Mouse (Mus musculus): ENCODE results near the gene Cep295nl. TPM values are rescaled to one million over a fixed set of nuclear protein-coding genes. Genes with fewer than 3 reads are reported as not detected.

Cep295nl gene
- polyA plus RNA-seq, 1 experiment from 2014 or later, result 0.41 TPM

DNA sequence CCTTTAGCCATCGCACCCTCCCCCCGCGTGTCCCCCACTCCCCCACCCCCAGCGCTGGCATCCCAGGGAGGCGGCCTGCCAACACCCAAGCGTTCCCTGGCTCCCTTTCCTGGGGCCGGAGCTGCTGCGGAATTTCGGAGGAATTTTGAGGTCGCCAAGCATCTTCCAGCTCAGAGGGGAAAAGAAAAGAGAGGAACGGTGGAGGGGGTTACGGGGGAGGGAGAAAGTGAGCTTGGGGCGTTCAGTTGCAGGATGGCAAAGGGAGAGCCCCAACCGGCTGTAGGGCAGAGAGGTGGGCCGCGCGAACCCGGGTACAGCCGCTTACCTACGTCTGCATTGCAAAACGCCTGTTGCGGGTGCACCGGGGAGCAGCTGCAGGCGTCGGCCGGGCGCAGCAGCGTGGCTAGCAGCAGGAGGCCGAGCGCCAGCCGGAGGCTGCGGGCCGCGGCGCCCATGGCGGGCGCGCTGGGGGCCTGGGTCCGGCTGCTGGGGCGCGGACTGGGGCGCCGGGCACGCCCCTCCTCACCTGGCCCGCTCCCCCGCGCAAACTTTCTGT, 12.4 kb upstream of the Cep295nl start:
- ATAC-seq (ENCODE audit: low FRiP score), result peak; percentile 73

DNA sequence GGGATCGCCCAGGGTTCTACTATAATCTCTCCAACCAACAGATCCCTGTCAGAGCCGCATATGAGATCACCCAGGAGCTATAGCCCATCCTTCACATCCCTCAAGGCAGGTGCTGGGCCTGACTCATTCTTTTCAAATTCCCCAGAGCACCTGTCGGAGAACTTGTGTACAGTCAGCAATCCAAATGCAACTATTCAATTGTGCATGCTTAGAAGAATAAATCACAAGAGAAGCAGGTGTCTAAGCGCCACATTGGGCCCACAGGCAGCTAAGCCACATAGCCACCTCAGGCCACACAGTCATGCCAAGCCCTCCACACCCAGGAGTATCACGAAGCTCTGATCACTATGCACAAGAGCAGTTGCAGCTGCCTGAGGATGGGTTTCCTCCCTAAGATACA, 7.2 kb upstream of the Cep295nl start:
- WGBS, result 92% methylated on average over 5 of the region's 5 CpGs
- H3K36me3 ChIP-seq (replicated peaks), result no peaks in the 10 kb centered on the region
- H3K27ac ChIP-seq, result no peak overlapping the region
- no peak overlapping the region for H3K9ac ChIP-seq
- no peaks in the 10 kb centered on the region for H3K27me3 ChIP-seq
- H3K4me3 ChIP-seq (replicated peaks), result no peak overlapping the region
- no peak for ATAC-seq (ENCODE audit: low FRiP score)
- no peaks in the 10 kb centered on the region for H3K9me3 ChIP-seq
- peaks cover 36% of the 10 kb centered on the region for H3K4me1 ChIP-seq
- H3K4me2 ChIP-seq, result no peak overlapping the region

More for the DNA sequence above, 12.4 kb upstream of the Cep295nl start:
- Histone ChIP-seq H3K4me2 (peak overlapping the region; percentile 83), H3K27ac (peak overlapping the region; percentile 92), H3K4me3 (replicated peaks) (peak overlapping the region; percentile 82), H3K4me1 (peaks cover 23% of the 10 kb centered on the region), H3K36me3 (replicated peaks) (no peaks in the 10 kb centered on the region), H3K9me3 (no peaks in the 10 kb centered on the region), H3K9ac (peak overlapping the region; percentile 92), H3K27me3 (no peaks in the 10 kb centered on the region)
- under 1% methylated on average over 38 of the region's 47 CpGs for WGBS

DNA sequence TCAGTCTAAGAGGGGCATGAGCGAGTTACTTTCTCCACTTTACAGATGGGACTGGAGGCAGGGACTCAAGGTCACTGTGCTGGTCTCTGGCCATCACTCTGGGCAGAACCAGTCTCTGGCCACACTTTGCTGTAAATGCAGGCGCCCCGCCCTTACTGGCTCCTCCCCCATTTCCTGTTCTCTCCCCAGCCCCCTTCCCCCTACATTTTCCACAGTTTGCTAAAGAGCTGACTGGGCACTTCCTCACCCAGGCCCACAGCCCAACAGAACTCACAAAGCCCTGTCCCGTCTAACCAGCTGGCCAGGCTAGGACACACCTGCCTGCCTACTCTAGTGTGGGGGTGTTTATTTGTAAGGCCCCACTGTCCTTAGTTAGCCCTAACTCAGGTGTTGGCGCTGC, 6.6 kb upstream of the Cep295nl start:
- H3K4me1 ChIP-seq, result peaks cover 30% of the 10 kb centered on the region

DNA sequence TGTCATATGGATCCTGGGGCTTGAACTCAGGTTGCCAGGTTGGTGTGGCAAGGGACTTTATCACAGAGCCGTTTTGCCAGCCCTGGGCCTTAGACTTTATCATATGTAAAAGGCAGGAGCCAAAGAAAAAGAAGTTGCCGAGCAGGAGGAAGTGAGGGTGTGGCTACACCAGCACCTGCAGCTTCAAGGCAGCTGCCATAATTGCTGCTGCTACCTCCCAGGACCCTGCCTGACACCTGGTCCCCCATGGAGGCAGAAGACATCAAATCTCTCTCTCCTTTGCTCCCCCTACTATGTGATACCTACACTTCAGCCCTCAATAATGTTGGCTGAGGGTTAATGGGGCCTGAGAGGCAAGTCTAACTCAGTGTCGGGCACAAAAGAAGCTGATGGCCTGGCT, 6.1 kb upstream of the Cep295nl start:
- H3K4me3 ChIP-seq (replicated peaks), result no peak overlapping the region
- H3K9ac ChIP-seq, result no peak overlapping the region
- H3K27ac ChIP-seq, result no peak overlapping the region
- no peak overlapping the region for H3K4me2 ChIP-seq
- ATAC-seq (ENCODE audit: low FRiP score), result no peak
- H3K27me3 ChIP-seq, result no peaks in the 10 kb centered on the region
- H3K4me1 ChIP-seq, result peaks cover 30% of the 10 kb centered on the region
- no peaks in the 10 kb centered on the region for H3K36me3 ChIP-seq (replicated peaks)
- WGBS, result 78% methylated on average over 3 of the region's 3 CpGs
- H3K9me3 ChIP-seq, result no peaks in the 10 kb centered on the region

More for the DNA sequence above, 6.6 kb upstream of the Cep295nl start:
- no peaks in the 10 kb centered on the region for H3K27me3 ChIP-seq
- WGBS, result 75% methylated on average over 5 of the region's 5 CpGs
- no peaks in the 10 kb centered on the region for H3K9me3 ChIP-seq
- no peak overlapping the region for H3K27ac ChIP-seq
- no peak overlapping the region for H3K9ac ChIP-seq
- no peak for ATAC-seq (ENCODE audit: low FRiP score)
- no peaks in the 10 kb centered on the region for H3K36me3 ChIP-seq (replicated peaks)
- H3K4me3 ChIP-seq (replicated peaks), result no peak overlapping the region
- no peak overlapping the region for H3K4me2 ChIP-seq

DNA sequence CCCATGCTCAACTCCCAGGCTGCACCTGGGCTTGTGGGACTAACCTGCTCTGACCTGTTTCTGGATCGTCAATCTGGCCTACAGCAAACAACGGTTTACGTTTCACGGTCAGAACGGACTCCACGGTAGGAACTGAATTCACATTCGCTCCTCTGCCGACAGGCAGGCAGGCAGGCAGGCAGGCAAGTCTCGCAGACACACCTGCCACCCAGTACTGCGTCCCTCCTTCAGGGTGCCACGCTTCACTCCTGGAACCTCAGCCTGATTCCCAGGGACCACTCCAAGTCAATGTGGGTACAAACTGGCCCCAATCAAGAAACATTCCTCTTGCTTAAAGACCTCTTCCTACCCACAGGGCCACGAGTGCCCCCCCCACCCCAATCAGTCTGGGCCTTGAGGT, 5.6 kb upstream of the Cep295nl start:
- ATAC-seq (ENCODE audit: low FRiP score), result no peak
- Histone ChIP-seq H3K9ac (no peak overlapping the region), H3K4me2 (no peak overlapping the region), H3K36me3 (replicated peaks) (no peaks in the 10 kb centered on the region), H3K9me3 (no peaks in the 10 kb centered on the region), H3K27ac (no peak overlapping the region), H3K27me3 (no peaks in the 10 kb centered on the region), H3K4me3 (replicated peaks) (no peak overlapping the region), H3K4me1 (peaks cover 29% of the 10 kb centered on the region)
- 89% methylated on average over 12 of the region's 12 CpGs for WGBS

DNA sequence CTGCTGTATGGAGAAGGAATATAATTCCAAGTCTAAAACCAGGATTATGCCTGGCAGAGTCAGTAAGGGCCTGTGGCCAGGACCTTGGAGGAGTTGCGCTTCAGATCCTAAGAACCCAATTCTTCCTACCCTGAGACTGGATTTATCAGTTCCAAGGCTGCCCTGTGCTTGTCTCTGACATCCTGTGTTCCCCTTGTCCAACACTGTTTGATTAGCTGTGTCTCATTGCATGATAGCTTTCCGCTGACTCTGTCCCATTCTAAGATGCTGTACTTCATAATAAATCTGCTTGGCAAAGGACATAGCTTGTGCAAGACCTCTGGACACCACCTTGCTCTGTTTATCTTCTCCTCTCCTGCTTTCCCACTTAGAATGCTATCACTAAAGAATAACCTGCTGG, 5.1 kb upstream of the Cep295nl start:
- H3K4me2 ChIP-seq, result no peak overlapping the region
- H3K4me3 ChIP-seq (replicated peaks), result no peak overlapping the region

DNA sequence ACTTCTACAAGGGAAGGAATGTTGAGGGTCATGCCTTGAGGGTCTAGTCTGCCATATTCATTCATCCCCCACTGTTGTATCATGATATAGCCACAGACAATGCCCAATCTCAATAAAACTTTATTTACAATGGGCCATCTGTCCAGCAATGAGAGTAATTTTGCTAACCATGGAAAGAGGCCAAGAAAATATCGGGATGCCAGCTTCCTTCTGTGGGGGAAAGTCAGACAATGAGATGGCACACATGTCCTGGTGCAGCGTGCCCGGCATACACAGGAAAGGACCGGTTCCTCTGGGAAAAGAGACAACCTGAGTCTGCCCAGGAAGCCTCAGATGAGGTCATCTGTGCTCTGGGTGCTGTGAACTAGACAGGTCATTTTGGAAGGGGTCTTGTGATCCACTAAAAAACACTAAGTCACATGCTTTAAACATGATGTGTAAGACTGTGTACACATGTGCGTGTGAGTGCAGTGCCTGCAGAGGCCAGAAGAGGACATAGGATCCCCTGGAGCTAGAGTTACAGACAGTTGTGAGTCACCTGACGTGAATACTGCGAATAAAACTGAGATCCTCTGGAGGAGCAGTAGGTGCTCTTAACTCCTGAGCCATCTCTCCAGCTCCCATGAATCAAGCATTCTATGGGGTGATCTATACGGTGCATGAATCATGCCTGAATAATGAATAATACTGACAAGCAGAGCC, 4.2 kb upstream of the Cep295nl start:
- no peak for ATAC-seq (ENCODE audit: low FRiP score)
- peaks cover 43% of the 10 kb centered on the region for H3K4me1 ChIP-seq
- 88% methylated on average over 8 of the region's 8 CpGs for WGBS

More for the DNA sequence above, 5.1 kb upstream of the Cep295nl start:
- Histone ChIP-seq H3K4me1 (peaks cover 34% of the 10 kb centered on the region), H3K9me3 (no peaks in the 10 kb centered on the region), H3K27ac (no peak overlapping the region), H3K27me3 (no peaks in the 10 kb centered on the region), H3K36me3 (replicated peaks) (no peaks in the 10 kb centered on the region), H3K9ac (no peak overlapping the region)
- ATAC-seq (ENCODE audit: low FRiP score), result no peak
- WGBS, result 95% methylated on average over 2 of the region's 2 CpGs

DNA sequence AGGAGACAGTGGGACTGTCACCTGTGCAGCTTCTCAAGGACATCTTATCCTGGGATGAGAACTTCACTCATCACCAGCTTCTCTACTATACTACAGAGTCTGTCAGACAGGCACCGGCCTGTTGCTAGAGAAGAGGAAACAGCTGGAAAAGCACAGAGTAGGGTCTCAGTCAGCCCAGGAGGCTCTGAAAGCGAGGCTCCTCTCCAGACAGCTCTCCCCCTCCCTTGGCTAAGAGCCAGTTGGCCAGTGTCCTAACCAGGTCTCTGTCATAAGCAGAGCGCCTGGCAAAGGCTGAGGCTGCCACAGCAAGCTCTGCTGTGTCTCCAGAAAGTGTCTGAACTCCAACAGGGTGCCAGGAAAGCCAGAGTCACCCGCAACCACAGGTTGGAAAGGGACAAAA, 3.4 kb upstream of the Cep295nl start:
- peaks cover 43% of the 10 kb centered on the region for H3K4me1 ChIP-seq
- H3K27ac ChIP-seq, result peak overlapping the region; percentile 32; the same call in 1 of the 2 replicates
- ATAC-seq (ENCODE audit: low FRiP score), result no peak
- 74% methylated on average over 4 of the region's 4 CpGs for WGBS
- no peaks in the 10 kb centered on the region for H3K27me3 ChIP-seq
- no peak overlapping the region for H3K9ac ChIP-seq
- H3K4me2 ChIP-seq, result no peak overlapping the region
- no peaks in the 10 kb centered on the region for H3K9me3 ChIP-seq
- no peak overlapping the region for H3K4me3 ChIP-seq (replicated peaks)
- H3K36me3 ChIP-seq (replicated peaks), result no peaks in the 10 kb centered on the region

More for the DNA sequence above, 4.2 kb upstream of the Cep295nl start:
- no peak overlapping the region for H3K27ac ChIP-seq
- H3K36me3 ChIP-seq (replicated peaks), result no peaks in the 10 kb centered on the region
- H3K27me3 ChIP-seq, result no peaks in the 10 kb centered on the region
- no peak overlapping the region for H3K4me2 ChIP-seq
- H3K4me3 ChIP-seq (replicated peaks), result no peak overlapping the region
- no peak overlapping the region for H3K9ac ChIP-seq
- no peaks in the 10 kb centered on the region for H3K9me3 ChIP-seq

DNA sequence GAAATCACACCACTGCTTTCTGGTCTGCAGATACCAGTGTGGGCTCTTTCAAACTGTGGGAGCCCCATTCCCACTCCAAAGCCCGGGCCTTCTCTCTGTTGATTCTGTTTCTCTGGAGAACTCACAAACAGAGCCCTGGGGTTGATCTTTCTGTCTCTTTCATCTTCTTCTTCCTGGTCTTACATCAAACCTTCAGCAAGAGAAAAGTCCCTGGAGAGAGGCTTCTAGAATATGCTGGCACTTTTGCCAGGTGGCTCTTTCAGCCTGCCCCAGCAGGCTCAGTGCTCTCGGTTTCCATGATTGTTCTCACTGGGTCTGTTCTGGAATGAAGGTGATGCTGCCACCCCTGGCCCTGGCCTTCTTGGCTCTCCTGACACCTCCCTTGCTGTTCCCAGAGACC, 1.3 kb upstream of the Cep295nl start:
- no peak overlapping the region for H3K4me3 ChIP-seq (replicated peaks)
- ATAC-seq (ENCODE audit: low FRiP score), result no peak
- no peak overlapping the region for H3K9ac ChIP-seq
- H3K9me3 ChIP-seq, result no peaks in the 10 kb centered on the region
- 0 out of 2 replicates have a peak overlapping the region, but pooled peaks have one; percentile 4 for H3K27ac ChIP-seq
- H3K36me3 ChIP-seq (replicated peaks), result no peaks in the 10 kb centered on the region
- peaks cover 38% of the 10 kb centered on the region for H3K4me1 ChIP-seq
- WGBS, result 72% methylated on average over 2 of the region's 2 CpGs
- H3K27me3 ChIP-seq, result no peaks in the 10 kb centered on the region
- H3K4me2 ChIP-seq, result no peak overlapping the region

DNA sequence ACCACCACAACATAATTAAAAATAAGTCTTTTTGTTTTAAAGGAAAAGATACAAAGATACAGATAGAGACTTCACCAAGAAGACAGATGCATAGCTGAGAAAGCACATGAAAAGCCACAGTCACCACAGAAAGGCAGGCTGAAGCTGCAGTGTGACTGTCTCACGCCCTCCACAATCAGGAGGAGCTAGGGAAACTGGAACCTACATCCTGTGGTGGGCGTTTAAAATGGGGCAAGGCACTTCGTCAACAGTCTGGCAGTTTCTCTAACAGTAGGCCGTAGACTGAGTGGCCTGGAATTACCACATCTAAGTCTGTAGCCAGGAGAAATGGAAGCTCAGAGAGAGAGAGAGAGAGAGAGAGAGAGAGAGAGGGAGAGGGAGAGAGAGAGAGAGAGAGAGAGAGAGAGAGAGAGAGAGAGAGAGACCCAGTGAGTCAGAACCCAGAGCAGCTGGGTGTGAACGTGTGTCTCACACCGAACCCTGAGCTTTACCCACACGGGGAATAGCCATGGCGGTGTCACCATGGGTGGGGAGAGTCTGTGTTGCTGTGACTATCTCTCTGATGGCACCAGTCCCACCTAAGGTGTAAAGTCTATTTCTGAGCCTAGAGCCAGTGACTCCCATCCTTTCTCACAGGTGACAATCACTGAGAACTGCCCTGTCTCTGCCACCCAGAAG, 4.7 kb downstream of the Cep295nl start:
- ATAC-seq (ENCODE audit: low FRiP score), result no peak
- no peak overlapping the region for H3K4me3 ChIP-seq (replicated peaks)
- H3K4me2 ChIP-seq, result no peak overlapping the region
- H3K36me3 ChIP-seq (replicated peaks), result peaks cover 12% of the 10 kb centered on the region; the same call in 1 of the 2 replicates
- no peaks in the 10 kb centered on the region for H3K27me3 ChIP-seq
- H3K9ac ChIP-seq, result no peak overlapping the region
- WGBS, result 87% methylated on average over 8 of the region's 8 CpGs
- H3K4me1 ChIP-seq, result peaks cover 11% of the 10 kb centered on the region
- no peak overlapping the region for H3K27ac ChIP-seq
- H3K9me3 ChIP-seq, result no peaks in the 10 kb centered on the region

DNA sequence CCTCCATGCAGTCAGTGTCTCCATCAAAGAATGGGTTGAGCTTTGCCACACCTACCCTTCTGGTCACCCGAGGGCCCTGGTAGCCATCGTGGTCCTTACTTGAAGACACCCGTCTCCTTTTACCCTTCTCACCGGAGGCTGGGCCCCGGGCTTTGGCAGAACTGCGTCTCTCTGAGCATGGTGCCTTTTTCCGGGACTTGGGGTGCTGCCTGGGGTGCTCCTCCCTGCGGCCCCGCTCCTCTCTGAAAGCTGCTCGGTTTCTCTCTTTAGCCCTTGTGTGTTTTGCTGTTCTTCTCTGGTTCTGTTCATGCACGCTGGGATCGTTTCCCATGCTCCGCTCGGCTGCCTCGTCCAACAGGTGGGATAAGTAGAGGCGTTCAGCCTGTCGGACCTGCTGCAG, 8.9 kb downstream of the Cep295nl start:
- H3K9ac ChIP-seq, result no peak overlapping the region
- H3K36me3 ChIP-seq (replicated peaks), result peaks cover 30% of the 10 kb centered on the region
- no peaks in the 10 kb centered on the region for H3K9me3 ChIP-seq
- WGBS, result 95% methylated on average over 17 of the region's 17 CpGs
- no peaks in the 10 kb centered on the region for H3K4me1 ChIP-seq
- no peak overlapping the region for H3K4me2 ChIP-seq
- no peaks in the 10 kb centered on the region for H3K27me3 ChIP-seq
- H3K27ac ChIP-seq, result no peak overlapping the region
- ATAC-seq (ENCODE audit: low FRiP score), result no peak
- no peak overlapping the region for H3K4me3 ChIP-seq (replicated peaks)

DNA sequence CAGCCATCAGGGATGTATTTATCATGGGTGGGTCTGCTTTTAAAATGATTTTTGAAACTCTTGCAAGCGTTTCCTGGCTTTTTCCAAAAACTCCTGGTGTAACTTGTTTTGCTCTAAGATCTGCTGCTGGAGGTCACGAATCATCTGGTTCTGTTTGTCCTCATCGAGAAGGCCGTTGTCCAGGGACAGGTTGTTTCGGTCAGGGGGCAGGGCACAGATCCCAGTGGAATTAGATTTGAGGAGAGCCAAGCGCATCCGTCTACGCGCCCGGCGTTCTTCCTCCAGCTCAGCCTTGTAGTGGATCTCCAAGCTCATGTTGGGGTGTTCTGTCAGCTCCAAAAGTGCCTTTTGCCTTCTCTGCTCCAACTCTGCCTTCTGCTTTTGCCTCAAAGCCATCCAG, 9.9 kb downstream of the Cep295nl start:
- no peak overlapping the region for H3K4me2 ChIP-seq
- H3K4me1 ChIP-seq, result peaks cover 5% of the 10 kb centered on the region; the same call in 1 of the 2 replicates
- ATAC-seq (ENCODE audit: low FRiP score), result no peak
- no peak overlapping the region for H3K4me3 ChIP-seq (replicated peaks)
- no peak overlapping the region for H3K9ac ChIP-seq
- 87% methylated on average over 11 of the region's 11 CpGs for WGBS
- H3K27ac ChIP-seq, result no peak overlapping the region
- no peaks in the 10 kb centered on the region for H3K27me3 ChIP-seq
- peaks cover 31% of the 10 kb centered on the region for H3K36me3 ChIP-seq (replicated peaks)
- H3K9me3 ChIP-seq, result no peaks in the 10 kb centered on the region

All from forebrain, embryonic 12.5 days (tissue).